Mouse (Mus musculus) thymus, postnatal 25 days (tissue): ENCODE data around the gene Ctxn1.
"Not testable (repeated sequence)": the region's sequence is repeated elsewhere in the genome, so short reads cannot be mapped to it uniquely, and the experiment has no call there.

Source experiments
- DNase-seq: peaks from one replicate; pipeline ENCODE4 v3.0.0; 2022

The Ctxn1 gene

GRCm38 (mm10) chr8:4259125-4259804 lies at the start of gene Ctxn1:
Gene Ctxn1, minus strand, starts transcription at chr8:4259274.
- DNase-seq, result peak; percentile 98

GRCm38 (mm10) chr8:4305838-4306237 lies 46.8 kb upstream of the Ctxn1 start:
- DNase-seq, result no peak

- DNase-seq, result no peak
Measured at GRCm38 (mm10) chr8:4304124-4304547, 45.1 kb upstream of the Ctxn1 start.

- no peak for DNase-seq
Measured at GRCm38 (mm10) chr8:4297822-4298221, 38.7 kb upstream of the Ctxn1 start.

- DNase-seq, result no peak
Measured at GRCm38 (mm10) chr8:4292738-4293137, 33.7 kb upstream of the Ctxn1 start.

- no peak for DNase-seq
Measured at GRCm38 (mm10) chr8:4276111-4276465, 17.0 kb upstream of the Ctxn1 start.

- peak; percentile 93 for DNase-seq
Measured at GRCm38 (mm10) chr8:4275275-4276110, 16.4 kb upstream of the Ctxn1 start, which contains the start of gene Timm44. Gene Timm44, minus strand, starts transcription at chr8:4275913.

- no peak for DNase-seq
Measured at GRCm38 (mm10) chr8:4269609-4270008, 10.5 kb upstream of the Ctxn1 start.

- DNase-seq, result no peak
Measured at GRCm38 (mm10) chr8:4267627-4268026, 8.6 kb upstream of the Ctxn1 start.

- no peak for DNase-seq
Measured at GRCm38 (mm10) chr8:4265160-4265914, 6.3 kb upstream of the Ctxn1 start.

GRCm38 (mm10) chr8:4263105-4263791 lies 4.2 kb upstream of the Ctxn1 start:
- DNase-seq, result no peak

GRCm38 (mm10) chr8:4259805-4260170 lies 714 bp upstream of the Ctxn1 start:
- no peak for DNase-seq

- DNase-seq, result no peak
Measured at GRCm38 (mm10) chr8:4258678-4259077, 396 bp downstream of the Ctxn1 start.

- peak; percentile 85 for DNase-seq
Measured at GRCm38 (mm10) chr8:4258233-4258632, 841 bp downstream of the Ctxn1 start.

- no peak for DNase-seq
Measured at GRCm38 (mm10) chr8:4257350-4257749, 1.7 kb downstream of the Ctxn1 start.

- DNase-seq, result no peak
Measured at GRCm38 (mm10) chr8:4256911-4257310, 2.2 kb downstream of the Ctxn1 start.

GRCm38 (mm10) chr8:4255471-4255870 lies 3.6 kb downstream of the Ctxn1 start:
- DNase-seq, result not testable (repeated sequence)

GRCm38 (mm10) chr8:4254001-4254400 lies 5.1 kb downstream of the Ctxn1 start:
- no peak for DNase-seq

- peak; percentile 95 for DNase-seq
Measured at GRCm38 (mm10) chr8:4252934-4253841, 5.9 kb downstream of the Ctxn1 start, which contains the start of gene Snapc2. Gene Snapc2, plus strand, starts transcription at chr8:4253080.

GRCm38 (mm10) chr8:4252116-4252760 lies 6.8 kb downstream of the Ctxn1 start:
- no peak for DNase-seq

GRCm38 (mm10) chr8:4250306-4250970 lies 8.6 kb downstream of the Ctxn1 start:
- peak; percentile 81 for DNase-seq
